Mouse (Mus musculus): ENCODE data around the gene Irf3. TPM values are rescaled to one million over a fixed set of nuclear protein-coding genes. Genes with fewer than 3 reads are reported as not detected.
"Not testable (repeated sequence)": the region's sequence is repeated elsewhere in the genome, so short reads cannot be mapped to it uniquely, and the experiment has no call there.

The Irf3 gene
- total RNA-seq, 2 experiments from 2014 or later = 76.6 to 88.9 TPM

DNA sequence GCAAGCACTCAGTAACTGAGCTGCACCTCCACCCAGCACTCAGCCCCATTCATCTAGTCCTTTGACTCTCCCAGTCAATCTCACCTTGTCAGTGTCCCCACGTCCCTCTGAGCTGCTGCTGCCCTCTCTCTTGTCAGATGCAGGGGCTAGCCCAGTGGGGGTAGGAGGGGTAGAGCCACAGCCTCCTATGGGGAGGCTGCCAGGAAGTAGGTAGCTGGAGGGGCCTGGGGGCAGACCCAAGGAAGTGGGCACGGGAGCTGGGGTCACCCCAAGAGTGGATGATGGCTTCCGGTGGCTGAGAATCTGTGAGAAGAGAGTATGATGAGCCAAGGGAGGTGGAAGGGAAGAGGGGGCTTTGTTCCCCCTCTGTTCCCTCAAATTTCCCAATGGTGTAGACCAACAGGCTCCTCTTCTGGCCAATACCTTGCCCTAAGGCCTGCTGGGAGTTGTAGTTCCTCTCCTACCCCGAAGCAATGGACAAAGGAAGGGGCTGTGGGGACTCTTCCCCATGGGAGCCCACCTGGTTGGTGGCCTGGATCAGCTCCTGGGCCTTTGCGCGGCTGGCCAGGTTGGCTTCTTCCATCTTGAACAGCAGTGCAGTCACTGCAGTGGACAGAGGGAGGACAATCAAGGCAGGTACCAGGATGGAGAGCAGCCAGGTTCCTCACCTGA is 8.0 kb downstream of the Irf3 start:
- ATAC-seq (replicated peaks; ENCODE audit: poor library complexity, severe bottlenecking) = no peak

DNA sequence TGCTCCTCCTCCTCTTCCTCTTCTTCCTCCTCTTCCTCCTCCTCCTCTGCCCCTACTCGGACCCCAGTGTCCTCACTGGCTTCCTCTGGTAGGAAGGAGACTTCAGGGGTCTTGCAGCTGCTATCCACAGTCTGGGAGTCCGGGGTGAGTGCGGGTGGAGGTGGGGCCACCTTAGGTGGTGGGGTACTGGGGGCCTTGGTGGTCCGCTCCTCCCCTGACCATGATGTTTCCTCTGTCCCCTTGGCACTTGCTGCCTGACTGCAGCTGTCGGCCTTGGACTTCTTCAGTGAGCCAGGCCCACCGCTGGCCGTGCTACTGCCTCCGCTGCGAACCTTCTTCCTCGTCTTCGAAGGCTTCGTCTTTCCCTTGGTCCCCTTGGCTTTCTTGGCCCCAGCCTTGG is 9.1 kb downstream of the Irf3 start:
- ATAC-seq (replicated peaks; ENCODE audit: poor library complexity, severe bottlenecking) = no peak

DNA sequence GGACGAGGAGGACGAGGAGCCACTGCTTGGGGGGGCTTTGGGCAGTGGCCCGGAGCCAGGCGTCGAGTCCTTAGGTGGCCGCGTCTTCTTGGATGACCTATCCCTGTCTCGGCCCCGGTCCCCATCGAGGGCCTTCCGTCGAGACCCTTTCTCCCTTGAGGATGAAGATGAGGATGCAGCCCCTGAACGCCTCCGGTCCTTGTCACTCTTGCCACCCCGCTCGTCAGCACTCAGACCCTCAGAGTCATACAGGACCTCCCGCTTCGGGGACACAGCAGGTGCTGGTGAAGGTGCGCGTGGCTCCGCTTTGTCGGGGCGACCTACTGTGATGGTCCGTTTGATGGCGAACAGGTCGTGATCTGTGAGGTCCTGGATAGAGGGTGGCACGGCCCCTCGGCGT is 9.7 kb downstream of the Irf3 start:
- ATAC-seq (replicated peaks; ENCODE audit: poor library complexity, severe bottlenecking) = no peak

DNA sequence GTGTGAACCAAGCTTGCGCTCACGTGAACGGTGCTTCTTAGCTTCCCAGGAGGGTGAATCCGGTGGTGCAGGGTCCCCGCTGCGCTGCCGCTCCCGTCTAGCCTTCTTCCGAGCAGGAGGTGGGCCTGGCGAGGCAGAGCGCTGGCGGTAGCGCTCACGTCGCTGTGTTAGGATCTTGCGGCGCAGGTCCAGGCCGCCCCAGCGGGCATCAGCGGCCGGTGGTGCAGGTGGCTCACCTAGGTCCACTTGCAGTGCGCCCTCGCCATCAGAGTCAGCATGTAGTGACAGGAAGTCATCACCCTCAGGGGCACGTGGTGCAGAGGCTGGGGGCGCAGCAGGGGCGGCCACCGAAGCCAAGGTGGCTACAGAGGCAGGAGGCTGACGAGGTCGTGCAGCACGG is 10.4 kb downstream of the Irf3 start:
- ATAC-seq (replicated peaks; ENCODE audit: poor library complexity, severe bottlenecking) = no peak

GRCm38 (mm10) chr7:45008411-45008810 is 11.0 kb downstream of the Irf3 start:
- no peak for ATAC-seq (replicated peaks; ENCODE audit: poor library complexity, severe bottlenecking)

DNA sequence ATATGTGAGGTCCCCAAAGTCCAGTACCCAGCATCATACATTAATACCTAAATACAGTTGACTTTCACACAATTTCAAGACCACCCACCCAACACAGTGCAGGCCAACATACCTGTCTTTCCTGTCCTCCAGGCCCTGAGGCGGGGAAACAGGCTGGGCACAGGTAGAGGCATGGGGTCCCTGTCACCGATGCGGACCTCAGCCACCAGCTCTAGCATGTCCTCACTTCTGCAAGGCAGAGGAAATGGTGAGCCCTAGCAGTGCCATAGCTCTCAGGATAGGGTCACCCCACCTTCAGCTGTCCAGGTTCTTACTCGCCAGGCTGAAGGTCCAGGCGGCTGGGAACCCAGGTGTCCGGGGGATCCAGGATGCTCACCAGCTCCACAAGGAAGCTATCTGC is 14.6 kb downstream of the Irf3 start:
- ATAC-seq (replicated peaks; ENCODE audit: poor library complexity, severe bottlenecking) = no peak

GRCm38 (mm10) chr7:45012824-45013223 is 15.4 kb downstream of the Irf3 start:
- ATAC-seq (replicated peaks; ENCODE audit: poor library complexity, severe bottlenecking) = no peak

GRCm38 (mm10) chr7:45013366-45014095 is 16.1 kb downstream of the Irf3 start:
- no peak for ATAC-seq (replicated peaks; ENCODE audit: poor library complexity, severe bottlenecking)

GRCm38 (mm10) chr7:45014096-45014451 is 16.6 kb downstream of the Irf3 start:
- ATAC-seq (replicated peaks; ENCODE audit: poor library complexity, severe bottlenecking) = no peak

GRCm38 (mm10) chr7:45015344-45015956 is 18.0 kb downstream of the Irf3 start:
- ATAC-seq (replicated peaks; ENCODE audit: poor library complexity, severe bottlenecking) = no peak

DNA sequence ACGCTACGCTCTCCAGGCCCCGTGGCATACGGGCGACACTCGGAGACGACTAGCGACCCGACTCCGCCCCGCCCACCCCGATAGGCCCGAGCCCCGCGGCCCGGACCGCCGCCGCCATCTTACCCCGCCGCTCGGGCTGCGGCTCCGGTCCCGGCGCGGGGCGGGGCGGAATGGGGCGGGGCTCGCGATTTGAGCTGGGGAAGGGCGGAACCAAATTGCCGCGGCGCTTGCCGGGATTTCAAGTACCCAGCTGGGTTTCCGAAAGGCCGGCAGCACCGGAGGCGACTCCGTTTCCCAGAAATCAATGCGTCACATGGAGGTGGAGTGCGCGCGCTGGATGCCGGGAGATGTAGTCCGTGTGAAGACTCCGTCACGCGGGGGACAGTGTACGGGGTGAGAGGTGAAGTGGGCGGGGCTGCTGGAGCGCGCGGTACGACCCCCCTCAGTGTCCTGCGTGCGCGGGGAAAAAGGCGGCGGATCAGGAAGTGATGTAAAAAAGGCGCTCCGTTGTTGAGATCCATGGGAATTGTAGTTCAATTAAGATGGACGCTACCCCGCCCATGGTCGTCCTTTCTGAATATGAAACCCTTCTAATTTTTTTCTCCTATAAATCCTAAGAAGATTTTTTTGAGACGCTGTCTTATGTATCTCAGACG is 18.6 kb downstream of the Irf3 start, which contains the start of gene Scaf1:
Scaf1 (minus strand) TSS at position 407 of the 656 bp plus-strand sequence.
- peak; percentile 64 for ATAC-seq (replicated peaks; ENCODE audit: poor library complexity, severe bottlenecking)

DNA sequence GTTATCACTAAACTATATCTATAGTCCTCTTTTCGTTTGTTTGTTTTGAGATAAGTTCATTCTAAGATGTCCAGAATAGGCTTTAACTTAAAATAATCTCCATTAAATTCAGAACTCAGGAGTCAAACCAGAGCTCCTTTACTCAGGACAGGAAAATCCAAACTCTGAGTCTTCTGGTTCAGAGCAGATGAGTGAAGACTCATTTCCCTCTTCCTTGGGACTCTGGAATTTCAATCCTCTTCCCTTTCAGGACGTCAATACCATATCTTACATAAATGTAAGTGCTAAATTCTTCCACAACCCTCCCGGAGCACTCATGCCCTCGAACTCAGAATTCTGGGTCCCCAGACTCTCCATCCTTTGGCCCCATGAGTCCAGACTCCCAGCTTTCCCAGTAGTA is 19.3 kb downstream of the Irf3 start:
- ATAC-seq (replicated peaks; ENCODE audit: poor library complexity, severe bottlenecking) = no peak

- peak; percentile 75 for ATAC-seq (replicated peaks; ENCODE audit: poor library complexity, severe bottlenecking)
Measured at GRCm38 (mm10) chr7:45017242-45018061, 20.0 kb downstream of the Irf3 start, which contains the start of gene Rras. Rras (plus strand) TSS chr7:45017961.

DNA sequence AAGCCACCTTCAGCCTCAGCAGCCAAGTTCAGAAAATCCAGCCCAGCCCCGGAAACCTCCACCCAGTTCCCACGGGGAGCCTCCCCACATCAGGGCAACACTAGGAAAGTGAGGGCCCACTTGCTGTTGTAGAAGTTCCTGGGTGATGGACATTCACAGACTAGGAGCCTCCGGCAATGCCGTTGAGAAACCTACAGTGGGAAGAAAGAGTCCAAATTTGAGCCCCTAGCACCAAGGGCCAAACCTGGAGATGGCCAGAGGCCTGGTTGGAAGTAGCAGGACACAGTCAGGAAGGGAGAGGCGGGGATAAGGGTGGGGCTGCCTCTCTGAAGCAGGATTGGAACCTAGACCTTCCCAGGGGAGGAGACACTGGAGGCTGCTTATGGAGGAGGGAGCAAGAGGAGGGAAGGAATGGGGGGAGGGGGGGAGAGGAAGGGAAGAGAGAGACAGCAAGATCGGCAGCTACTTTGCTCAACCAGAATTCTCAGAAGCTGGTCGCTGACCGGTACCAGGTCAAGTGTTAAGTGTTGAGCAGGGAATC is 21.7 kb downstream of the Irf3 start:
- no peak for ATAC-seq (replicated peaks; ENCODE audit: poor library complexity, severe bottlenecking)

DNA sequence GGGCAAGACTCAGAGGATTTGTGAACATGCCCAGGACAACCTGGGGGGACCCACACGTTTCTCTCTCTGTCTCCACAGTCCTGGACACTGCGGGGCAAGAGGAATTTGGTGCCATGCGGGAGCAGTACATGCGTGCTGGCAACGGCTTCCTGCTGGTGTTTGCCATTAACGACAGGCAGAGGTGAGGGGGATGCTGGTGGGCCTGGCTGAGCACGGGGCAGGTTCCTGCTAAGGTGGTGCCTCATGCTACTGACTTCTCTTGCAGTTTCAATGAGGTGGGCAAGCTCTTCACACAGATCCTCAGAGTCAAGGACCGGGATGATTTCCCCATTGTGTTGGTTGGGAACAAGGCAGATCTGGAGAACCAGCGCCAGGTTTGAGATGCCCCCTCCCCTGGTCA is 22.8 kb downstream of the Irf3 start:
- no peak for ATAC-seq (replicated peaks; ENCODE audit: poor library complexity, severe bottlenecking)

DNA sequence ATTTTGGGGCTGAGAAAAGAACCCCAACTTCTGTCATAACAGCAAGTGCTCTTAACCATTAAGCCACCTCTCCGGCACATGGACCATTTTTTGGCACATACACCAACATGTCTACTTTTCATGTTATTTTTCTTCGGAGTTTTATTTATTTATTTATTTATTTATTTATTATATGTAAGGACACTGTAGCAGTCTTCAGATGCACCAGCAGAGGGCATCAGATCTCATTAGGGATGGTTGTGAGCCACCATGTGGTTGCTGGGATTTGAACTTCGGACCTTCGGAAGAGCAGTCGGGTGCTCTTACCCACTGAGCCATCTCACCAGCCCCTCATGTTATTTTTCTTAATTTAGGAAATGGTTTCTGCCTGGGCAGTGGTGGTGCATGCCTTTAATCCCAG is 26.3 kb downstream of the Irf3 start:
- not testable (repeated sequence) for ATAC-seq (replicated peaks; ENCODE audit: poor library complexity, severe bottlenecking)

GRCm38 (mm10) chr7:45024281-45025248 is 27.1 kb downstream of the Irf3 start:
- ATAC-seq (replicated peaks; ENCODE audit: poor library complexity, severe bottlenecking) = peak; percentile 54

- no peak for ATAC-seq (replicated peaks; ENCODE audit: poor library complexity, severe bottlenecking)
Measured at GRCm38 (mm10) chr7:45025601-45026220, 28.3 kb downstream of the Irf3 start.
